Mouse (Mus musculus) embryonic facial prominence, embryonic 10.5 days (tissue): ENCODE results near the gene Apoa2. TPM values are rescaled to one million over a fixed set of nuclear protein-coding genes. Genes with fewer than 3 reads are reported as not detected.

Experiments used
- DNase-seq: peaks from one replicate; pipeline ENCODE4 v3.0.0-alpha.2; 2017; ENCODE audit warnings: low spot score
- H3K27ac ChIP-seq: fragments of 300-500 bp; sonication (generic); replicated peaks from 2 replicates; pipeline ENCODE4 v1.5.1; 2016; ENCODE audit warnings: mild to moderate bottlenecking
- H3K27me3 ChIP-seq: fragments of 300-500 bp; sonication (generic); replicated peaks from 2 replicates; pipeline ENCODE4 v1.6.1; 2016; ENCODE audit warnings: low read depth, mild to moderate bottlenecking; ENCODE audit not compliant: poor library complexity, severe bottlenecking
- H3K36me3 ChIP-seq: fragments of 300-500 bp; sonication (generic); replicated peaks from 2 replicates; pipeline ENCODE4 v1.6.1; 2016; ENCODE audit warnings: mild to moderate bottlenecking, moderate library complexity
- H3K4me1 ChIP-seq: fragments of 300-500 bp; sonication (generic); 2 replicates; pipeline ENCODE4 v1.6.1; 2016
- H3K4me3 ChIP-seq: fragments of 300-500 bp; sonication (generic); 2 replicates; pipeline ENCODE4 v1.5.1; 2016; ENCODE audit warnings: mild to moderate bottlenecking, moderate library complexity
- H3K9me3 ChIP-seq: fragments of 300-500 bp; sonication (generic); 2 replicates; pipeline ENCODE4 v1.6.1; 2016; ENCODE audit warnings: mild to moderate bottlenecking
- WGBS: fragments of 180-500 bp; shearing (Covaris S2); methylation state at CpG from one replicate; pipeline ENCODE4 v1.1.7; 2016; 5-methylcytosine and 5-hydroxymethylcytosine counted together
- polyA plus RNA-seq: library from polyadenylated mRNA; unstranded; fragments of >200 nt; fragmentation: Nextera tagmentation; extraction: Ambion mirVana; gene quantifications from 2 replicates; pipeline ENCODE4 v1.2.1, GENCODE M21; 2016

The Apoa2 gene
- polyA plus RNA-seq, 1 experiment from 2014 or later, result 2.7 TPM

- WGBS, result 71% methylated on average over 10 of the region's 10 CpGs
These were observed 10.9 kb upstream of the Apoa2 start, which contains the start of gene Nr1i3 for GRCm38 (mm10) chr1:171213801-171214496. Gene Nr1i3, plus strand, starts transcription at chr1:171213970.

DNA sequence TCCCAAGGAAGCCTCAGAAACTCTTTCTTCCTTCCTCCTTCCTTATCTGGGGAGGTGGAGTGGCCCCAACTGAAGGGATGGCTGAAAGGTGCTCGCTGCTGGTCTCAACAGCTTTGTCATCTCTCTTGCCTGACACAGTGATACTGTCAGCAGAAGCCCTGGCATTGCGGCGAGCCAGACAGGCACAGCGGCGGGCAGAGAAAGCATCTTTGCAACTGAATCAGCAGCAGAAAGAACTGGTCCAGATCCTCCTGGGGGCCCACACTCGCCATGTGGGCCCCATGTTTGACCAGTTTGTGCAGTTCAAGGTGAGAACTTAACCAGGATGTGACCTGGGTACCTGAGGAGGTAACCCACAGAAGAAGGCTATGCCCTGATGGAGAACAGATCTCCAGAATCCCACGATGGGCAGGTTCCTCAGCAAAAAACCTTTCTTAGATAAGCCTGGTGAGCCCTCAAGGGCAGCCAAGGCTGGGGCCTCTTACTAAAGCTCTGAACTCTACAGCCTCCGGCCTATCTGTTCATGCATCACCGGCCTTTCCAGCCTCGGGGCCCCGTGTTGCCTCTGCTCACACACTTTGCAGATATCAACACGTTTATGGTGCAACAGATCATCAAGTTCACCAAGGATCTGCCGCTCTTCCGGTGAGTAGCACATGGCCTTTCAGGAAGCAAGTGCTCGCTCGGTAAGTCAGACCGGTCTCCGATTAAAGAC, 8.5 kb upstream of the Apoa2 start:
- DNase-seq, result no peak
- H3K36me3 ChIP-seq, result peaks cover 23% of the 10 kb centered on the region
- 91% methylated on average over 18 of the region's 18 CpGs for WGBS
- no peaks in the 10 kb centered on the region for H3K9me3 ChIP-seq
- H3K27ac ChIP-seq, result no peak overlapping the region
- peaks cover 24% of the 10 kb centered on the region for H3K4me1 ChIP-seq
- H3K4me3 ChIP-seq, result no peak overlapping the region
- no peaks in the 10 kb centered on the region for H3K27me3 ChIP-seq

More at GRCm38 (mm10) chr1:171213801-171214496, 10.9 kb upstream of the Apoa2 start, which contains the start of gene Nr1i3:
- Histone ChIP-seq H3K4me1 (peaks cover 20% of the 10 kb centered on the region), H3K9me3 (no peaks in the 10 kb centered on the region), H3K4me3 (no peak within 1 kb of the TSS), H3K27me3 (no peaks in the 10 kb centered on the region), H3K36me3 (peaks cover 8% of the 10 kb centered on the region), H3K27ac (no peak within 1 kb of the TSS; the same call in 1 of the 2 replicates)
- no peak for DNase-seq

DNA sequence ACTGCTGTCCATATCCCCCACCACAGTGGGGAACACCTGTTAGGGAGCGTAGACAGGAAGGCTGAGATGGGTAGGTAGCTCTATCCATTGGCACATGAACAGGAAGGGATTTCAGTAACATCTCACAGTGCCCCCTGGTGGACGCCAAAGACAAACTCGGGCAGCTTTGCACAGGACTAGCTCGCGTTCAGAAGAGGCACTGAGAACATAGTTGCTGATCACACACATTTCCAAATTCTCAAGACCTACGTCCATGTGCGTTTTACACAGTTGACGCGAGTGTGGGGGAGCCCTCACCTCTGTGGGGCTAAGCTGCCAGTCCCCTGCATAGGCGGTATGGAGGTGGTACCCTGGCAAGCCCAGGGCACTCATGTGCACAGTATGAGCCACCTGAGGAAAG, 4.0 kb upstream of the Apoa2 start:
- H3K4me1 ChIP-seq, result peaks cover 25% of the 10 kb centered on the region
- H3K36me3 ChIP-seq, result peaks cover 23% of the 10 kb centered on the region
- DNase-seq, result peak; percentile 88
- peak overlapping the region; percentile 76 for H3K4me3 ChIP-seq
- H3K27me3 ChIP-seq, result no peaks in the 10 kb centered on the region
- no peaks in the 10 kb centered on the region for H3K9me3 ChIP-seq
- WGBS, result 11% methylated on average over 10 of the region's 10 CpGs
- no peak overlapping the region for H3K27ac ChIP-seq

DNA sequence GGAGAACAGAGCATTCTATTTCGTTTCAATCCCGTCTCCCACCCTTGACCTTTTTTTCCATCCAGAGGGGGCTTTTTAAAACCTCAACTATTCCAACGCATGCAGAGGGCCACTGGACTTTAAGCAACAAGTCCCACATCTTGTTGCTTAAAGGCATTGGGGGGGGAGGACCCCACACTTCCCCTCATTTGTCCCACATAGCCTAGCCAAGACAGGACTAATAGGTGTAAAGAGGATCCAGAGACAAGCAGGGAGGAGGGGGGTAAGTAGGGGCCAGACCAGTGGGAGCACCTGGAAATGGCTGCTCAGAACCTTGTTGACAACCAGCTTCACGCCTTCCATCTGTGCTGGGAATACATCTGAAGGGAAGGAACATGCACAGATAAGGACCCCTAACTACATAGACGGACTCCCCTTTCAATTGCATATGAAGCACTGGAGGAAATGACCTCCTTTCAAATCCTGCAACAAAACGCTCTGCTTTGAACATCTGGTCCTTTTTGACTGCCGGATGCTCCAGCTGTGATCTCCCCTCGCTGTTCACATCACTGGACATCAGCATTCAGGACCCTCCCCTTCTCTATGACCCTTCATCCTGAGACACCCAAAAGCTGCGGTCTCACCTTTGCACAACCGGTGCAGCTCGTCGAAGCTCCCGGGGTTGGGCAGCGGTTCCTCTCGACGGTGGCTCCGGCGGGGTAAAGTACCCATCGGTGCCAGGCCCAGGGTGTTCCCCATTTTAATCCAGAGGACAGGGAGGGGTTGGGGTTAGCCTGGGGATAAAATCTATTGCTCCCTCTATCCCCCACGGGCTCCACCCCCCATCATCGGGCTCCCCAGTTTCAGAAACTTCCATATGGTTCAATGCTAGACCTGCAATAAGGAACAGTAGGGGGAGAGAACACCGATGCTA, 3.3 kb upstream of the Apoa2 start:
- DNase-seq, result peak; percentile 31
- WGBS, result 8% methylated on average over 22 of the region's 22 CpGs
- Histone ChIP-seq H3K27ac (peak overlapping the region; percentile 85), H3K4me3 (peak overlapping the region; percentile 76), H3K27me3 (no peaks in the 10 kb centered on the region), H3K4me1 (peaks cover 25% of the 10 kb centered on the region), H3K9me3 (no peaks in the 10 kb centered on the region), H3K36me3 (peaks cover 23% of the 10 kb centered on the region)

- Histone ChIP-seq H3K9me3 (no peaks in the 10 kb centered on the region), H3K4me3 (peak within 1 kb of the TSS; percentile 76), H3K27ac (peak within 1 kb of the TSS; percentile 85), H3K36me3 (peaks cover 23% of the 10 kb centered on the region), H3K27me3 (no peaks in the 10 kb centered on the region), H3K4me1 (peaks cover 25% of the 10 kb centered on the region)
- WGBS, result 2% methylated on average over 28 of the region's 28 CpGs
- DNase-seq, result peak; percentile 95
These were observed 2.4 kb upstream of the Apoa2 start, which contains the start of gene Tomm40l for GRCm38 (mm10) chr1:171222238-171223155. Gene Tomm40l, minus strand, starts transcription at chr1:171222514.

DNA sequence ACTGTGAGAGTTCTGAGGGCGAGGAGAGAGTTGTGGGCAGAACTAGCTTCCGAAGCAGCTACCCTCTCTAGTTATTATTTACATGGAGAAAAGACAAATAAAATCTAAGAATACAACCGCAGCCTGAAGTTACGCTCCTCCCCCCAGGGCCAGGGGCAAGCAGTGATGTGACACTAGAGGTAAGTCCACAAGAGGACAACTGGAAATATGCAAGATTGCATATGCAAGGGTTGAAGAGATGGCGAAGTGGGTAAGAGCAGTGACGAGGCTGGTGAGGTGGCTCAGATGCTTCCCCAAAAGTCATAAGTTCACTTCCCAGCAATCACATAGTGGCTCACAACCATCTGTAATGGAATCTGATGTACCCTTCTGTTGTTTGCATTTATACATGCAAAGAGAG, 1.7 kb upstream of the Apoa2 start:
- peaks cover 25% of the 10 kb centered on the region for H3K4me1 ChIP-seq
- H3K4me3 ChIP-seq, result peak overlapping the region; percentile 76
- no peaks in the 10 kb centered on the region for H3K27me3 ChIP-seq
- WGBS, result 83% methylated on average over 6 of the region's 6 CpGs
- H3K27ac ChIP-seq, result peak overlapping the region; percentile 85
- peaks cover 23% of the 10 kb centered on the region for H3K36me3 ChIP-seq
- no peak for DNase-seq
- H3K9me3 ChIP-seq, result no peaks in the 10 kb centered on the region

DNA sequence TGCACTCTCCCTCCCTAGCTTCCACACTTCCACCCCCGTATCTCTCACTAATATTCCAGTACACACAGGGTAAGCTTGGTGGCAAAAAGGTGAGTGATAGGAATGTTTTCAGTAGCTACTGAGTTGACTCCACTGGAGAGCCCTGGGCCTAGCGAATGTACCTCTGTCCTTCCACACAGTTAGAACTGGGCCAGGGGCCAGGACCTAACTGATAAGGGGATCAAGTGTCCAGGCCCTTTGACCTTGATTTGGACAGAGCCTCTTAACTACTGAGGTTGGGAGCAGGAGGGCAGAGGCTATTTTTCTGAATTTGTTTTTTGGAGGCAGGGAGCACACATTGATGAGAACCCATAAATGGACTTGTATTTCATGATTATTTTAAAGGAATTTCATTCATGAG, 1.1 kb upstream of the Apoa2 start:
- H3K4me1 ChIP-seq, result peaks cover 29% of the 10 kb centered on the region
- no peaks in the 10 kb centered on the region for H3K9me3 ChIP-seq
- no peak for DNase-seq
- no peaks in the 10 kb centered on the region for H3K27me3 ChIP-seq
- 78% methylated on average over 2 of the region's 2 CpGs for whole genome bisulfite sequencing
- no peak overlapping the region for H3K27ac ChIP-seq
- H3K36me3 ChIP-seq, result peaks cover 17% of the 10 kb centered on the region
- no peak overlapping the region for H3K4me3 ChIP-seq

- Histone ChIP-seq H3K36me3 (no peaks in the 10 kb centered on the region), H3K4me1 (peaks cover 41% of the 10 kb centered on the region), H3K4me3 (no peak overlapping the region), H3K27me3 (no peaks in the 10 kb centered on the region), H3K9me3 (no peaks in the 10 kb centered on the region), H3K27ac (no peak overlapping the region)
- no peak for DNase-seq
- 48% methylated on average over 4 of the region's 4 CpGs for WGBS
These were observed 1.9 kb downstream of the Apoa2 start for GRCm38 (mm10) chr1:171226780-171227179.

GRCm38 (mm10) chr1:171227879-171228278, 3.0 kb downstream of the Apoa2 start:
- no peaks in the 10 kb centered on the region for H3K27me3 ChIP-seq
- 88% methylated on average over 1 of the region's 1 CpGs for WGBS
- H3K36me3 ChIP-seq, result no peaks in the 10 kb centered on the region
- H3K27ac ChIP-seq, result no peak overlapping the region
- no peak overlapping the region for H3K4me3 ChIP-seq
- DNase-seq, result no peak
- H3K9me3 ChIP-seq, result no peaks in the 10 kb centered on the region
- H3K4me1 ChIP-seq, result peaks cover 39% of the 10 kb centered on the region

DNA sequence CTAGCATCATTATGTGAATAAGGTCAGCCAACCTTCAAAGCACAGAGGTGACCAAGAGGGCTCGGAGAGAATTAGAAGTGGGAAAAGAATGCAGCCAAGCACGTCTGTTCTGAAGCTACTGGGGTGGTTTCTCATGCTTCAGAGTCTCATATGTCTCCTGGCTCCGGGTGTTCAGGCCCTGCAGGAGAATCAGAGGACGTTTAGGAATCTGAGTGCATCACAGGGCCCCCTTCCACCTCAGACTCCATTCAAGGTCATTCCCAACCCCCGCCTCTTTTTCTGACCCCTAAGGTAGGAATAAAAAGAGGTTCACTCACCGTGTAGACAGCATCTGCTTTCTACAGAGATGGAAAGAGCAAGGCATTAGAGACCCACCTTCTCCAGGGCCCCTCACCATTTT, 4.9 kb downstream of the Apoa2 start:
- 34% methylated on average over 6 of the region's 6 CpGs for WGBS
- Histone ChIP-seq H3K36me3 (peaks cover 17% of the 10 kb centered on the region), H3K4me3 (0 out of 2 replicates have a peak overlapping the region, but pooled peaks have one; percentile 8), H3K27me3 (no peaks in the 10 kb centered on the region), H3K27ac (peak overlapping the region; percentile 75), H3K4me1 (peaks cover 40% of the 10 kb centered on the region), H3K9me3 (no peaks in the 10 kb centered on the region)
- DNase-seq, result peak; percentile 25

GRCm38 (mm10) chr1:171230215-171230614, 5.4 kb downstream of the Apoa2 start:
- H3K4me1 ChIP-seq, result peaks cover 36% of the 10 kb centered on the region
- peak overlapping the region; percentile 75 for H3K27ac ChIP-seq

More at GRCm38 (mm10) chr1:171230215-171230614, 5.4 kb downstream of the Apoa2 start:
- Histone ChIP-seq H3K4me3 (0 out of 2 replicates have a peak overlapping the region, but pooled peaks have one; percentile 8), H3K27me3 (no peaks in the 10 kb centered on the region), H3K9me3 (no peaks in the 10 kb centered on the region), H3K36me3 (peaks cover 21% of the 10 kb centered on the region)
- peak; percentile 27 for DNase-seq
- WGBS, result 24% methylated on average over 3 of the region's 3 CpGs
